Mouse (Mus musculus): Measurements from ENCODE around the gene Hbs1l.

The Hbs1l gene

GRCm38 (mm10) chr10:21410711-21411110 is 114.9 kb downstream of the Hbs1l start:
- DNase-seq, result no peak

DNA sequence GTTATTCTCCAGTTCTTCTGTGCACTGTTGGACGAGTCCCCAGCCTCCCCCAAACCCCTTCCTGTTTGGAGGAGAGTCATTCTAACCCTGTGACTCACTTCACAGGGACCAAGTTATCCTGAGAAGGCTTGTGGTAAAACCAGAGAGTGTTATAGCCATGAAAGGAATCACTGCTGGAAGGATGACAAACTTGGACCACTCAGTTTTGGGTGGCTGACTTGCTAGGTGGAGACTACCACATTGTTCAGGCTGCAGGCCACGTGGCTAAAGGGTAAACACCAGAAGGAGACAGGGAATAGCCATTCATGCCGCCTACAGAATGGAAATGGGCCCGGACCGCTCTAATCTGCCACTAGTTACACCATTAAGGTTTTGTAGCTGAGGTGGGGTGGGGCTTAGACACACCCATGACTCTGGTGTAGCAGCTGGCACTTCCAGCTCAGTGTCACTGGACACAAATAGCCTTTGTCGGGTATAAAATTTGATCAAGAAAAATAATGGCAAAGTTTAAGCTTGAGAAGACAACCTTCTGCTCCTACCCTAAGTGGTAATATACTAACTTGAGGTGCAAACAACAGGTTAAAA is 115.9 kb downstream of the Hbs1l start:
- no peak for DNase-seq

- no peak for DNase-seq
Observed at GRCm38 (mm10) chr10:21415031-21415430, 119.3 kb downstream of the Hbs1l start.

DNA sequence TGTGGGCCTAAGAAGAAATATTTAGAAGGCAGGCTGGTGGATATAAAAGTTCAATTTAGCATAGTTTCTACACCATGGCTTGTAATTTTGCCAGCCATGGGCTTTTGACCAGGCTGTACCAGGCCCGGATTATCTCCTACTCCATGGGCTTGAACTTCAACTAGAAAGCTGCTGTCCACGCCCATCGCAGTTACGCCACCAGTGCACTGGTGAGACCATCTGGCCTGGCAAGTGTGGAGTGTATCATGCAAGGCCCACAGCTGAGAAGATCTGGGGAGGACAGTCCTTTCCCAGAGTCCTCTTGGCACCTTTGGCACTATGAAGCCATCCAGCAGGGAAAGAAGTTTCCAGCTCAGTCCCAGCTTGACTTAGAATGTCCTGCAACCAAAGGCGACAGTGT is 120.4 kb downstream of the Hbs1l start:
- no peak for DNase-seq
